Mouse (Mus musculus) embryonic facial prominence, embryonic 11.5 days (tissue): ENCODE results near the gene Rab44. TPM values are rescaled to one million over a fixed set of nuclear protein-coding genes. Genes with fewer than 3 reads are reported as not detected.

Source experiments
- ATAC-seq: fragments of 200-750 bp; cut with Nextera tagmentation; replicated peaks from 2 replicates; pipeline ENCODE4 v1.8.0; 2017; ENCODE audit warnings: low read depth; ENCODE audit not compliant: insufficient number of reproducible peaks, low FRiP score, low TSS enrichment
- DNase-seq: peaks from one replicate; pipeline ENCODE4 v3.0.0-alpha.2; 2015; ENCODE audit warnings: low spot score
- H3K27ac ChIP-seq: fragments of 300-500 bp; sonication (generic); replicated peaks from 2 replicates; pipeline ENCODE4 v1.5.1; 2014; ENCODE audit warnings: mild to moderate bottlenecking, low read depth, low read length, control low read depth
- H3K27me3 ChIP-seq: fragments of 300-500 bp; sonication (generic); 2 replicates; pipeline ENCODE4 v1.6.1; 2014; ENCODE audit warnings: mild to moderate bottlenecking, low read length, moderate library complexity, mixed read lengths; ENCODE audit not compliant: control insufficient read depth, insufficient read depth
- H3K36me3 ChIP-seq: fragments of 300-500 bp; sonication (generic); replicated peaks from 2 replicates; pipeline ENCODE4 v1.6.1; 2014; ENCODE audit warnings: low read depth, mild to moderate bottlenecking, low read length, moderate library complexity, mixed read lengths; ENCODE audit not compliant: control insufficient read depth, insufficient read depth
- H3K4me1 ChIP-seq: fragments of 300-500 bp; sonication (generic); 2 replicates; pipeline ENCODE4 v1.6.1; 2014; ENCODE audit warnings: low read length, mixed read lengths; ENCODE audit not compliant: control insufficient read depth, insufficient read depth
- H3K4me2 ChIP-seq: fragments of 300-500 bp; sonication (generic); 2 replicates; pipeline ENCODE4 v1.6.1; 2014; ENCODE audit warnings: low read depth, mild to moderate bottlenecking, control low read depth, low read length, moderate library complexity
- H3K4me3 ChIP-seq: fragments of 300-500 bp; sonication (generic); 2 replicates; pipeline ENCODE4 v1.5.1; 2014; ENCODE audit warnings: low read depth, low read length, control low read depth
- H3K9ac ChIP-seq: fragments of 300-500 bp; sonication (generic); replicated peaks from 2 replicates; pipeline ENCODE4 v1.6.1; 2014; ENCODE audit warnings: mild to moderate bottlenecking, control low read depth, low read length
- H3K9me3 ChIP-seq: fragments of 300-500 bp; sonication (generic); replicated peaks from 2 replicates; pipeline ENCODE4 v1.6.1; 2016; ENCODE audit warnings: mild to moderate bottlenecking, low read length, inconsistent platforms, mixed read lengths; ENCODE audit not compliant: control insufficient read depth
- WGBS: fragments of 180-500 bp; shearing (Covaris S2); extraction: QIAGEN DNeasy Blood & Tissue Kit; methylation state at CpG from one replicate; pipeline ENCODE4 v1.1.7; 2014; 5-methylcytosine and 5-hydroxymethylcytosine counted together
- polyA plus RNA-seq: library from polyadenylated mRNA; unstranded; fragments of >200 nt; fragmentation: Nextera tagmentation; extraction: Ambion mirVana; gene quantifications from 2 replicates; pipeline ENCODE4 v1.2.1, GENCODE M21; 2014

The Rab44 gene
- polyA plus RNA-seq, 1 experiment from 2014 or later: 0.66 TPM

DNA sequence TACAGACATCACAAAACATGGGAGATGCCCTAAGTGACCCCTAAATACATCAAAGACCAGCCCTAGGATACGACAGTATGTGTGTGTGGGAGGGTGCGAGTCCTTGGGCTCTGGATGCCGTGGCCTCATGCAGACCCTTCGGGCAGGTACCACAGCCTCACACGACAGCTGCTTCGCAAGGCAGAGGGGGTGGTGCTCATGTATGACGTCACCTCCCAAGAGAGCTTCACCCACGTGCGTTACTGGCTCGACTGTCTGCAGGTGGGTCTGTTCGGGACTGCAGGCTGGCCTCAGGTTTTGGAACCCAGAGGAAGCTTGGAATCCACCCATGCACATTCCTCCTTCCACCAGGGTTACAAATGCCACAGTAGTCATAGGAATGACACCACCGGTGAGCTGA, 31.2 kb downstream of the Rab44 start:
- Histone ChIP-seq H3K9me3 (no peaks in the 10 kb centered on the region), H3K27ac (no peak overlapping the region), H3K4me2 (no peak overlapping the region), H3K4me3 (no peak overlapping the region), H3K4me1 (no peaks in the 10 kb centered on the region), H3K27me3 (no peaks in the 10 kb centered on the region), H3K9ac (no peak overlapping the region), H3K36me3 (no peaks in the 10 kb centered on the region)
- WGBS: 93% methylated on average over 12 of the region's 12 CpGs
- ATAC-seq: no peak
- DNase-seq: no peak

DNA sequence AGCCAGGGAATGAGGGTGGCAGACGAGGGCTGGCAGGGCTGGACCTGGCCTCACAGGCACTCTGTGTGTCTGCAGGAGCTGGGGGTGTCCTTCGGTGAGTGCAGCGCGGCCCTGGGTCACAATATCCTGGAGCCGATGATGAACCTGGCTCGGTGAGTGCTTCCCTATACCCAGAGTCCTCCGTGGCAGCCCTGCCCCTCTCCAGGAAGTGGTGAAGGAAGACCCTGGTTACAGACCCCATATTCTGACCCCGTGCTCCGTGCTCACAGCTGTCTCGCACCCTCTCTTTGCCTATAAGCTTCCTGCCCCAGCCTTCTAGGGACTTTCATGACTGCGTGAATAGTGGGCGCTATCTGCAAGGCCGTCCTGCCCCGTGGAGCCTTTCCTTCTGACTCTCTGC, 33.3 kb downstream of the Rab44 start:
- H3K4me2 ChIP-seq: no peak overlapping the region
- H3K9me3 ChIP-seq: no peaks in the 10 kb centered on the region
- DNase-seq (no peak), ATAC-seq (no peak)
- H3K9ac ChIP-seq: no peak overlapping the region
- WGBS: 79% methylated on average over 14 of the region's 14 CpGs
- no peak overlapping the region for H3K4me3 ChIP-seq
- H3K27ac ChIP-seq: no peak overlapping the region
- no peaks in the 10 kb centered on the region for H3K27me3 ChIP-seq
- H3K36me3 ChIP-seq: no peaks in the 10 kb centered on the region
- H3K4me1 ChIP-seq: no peaks in the 10 kb centered on the region

DNA sequence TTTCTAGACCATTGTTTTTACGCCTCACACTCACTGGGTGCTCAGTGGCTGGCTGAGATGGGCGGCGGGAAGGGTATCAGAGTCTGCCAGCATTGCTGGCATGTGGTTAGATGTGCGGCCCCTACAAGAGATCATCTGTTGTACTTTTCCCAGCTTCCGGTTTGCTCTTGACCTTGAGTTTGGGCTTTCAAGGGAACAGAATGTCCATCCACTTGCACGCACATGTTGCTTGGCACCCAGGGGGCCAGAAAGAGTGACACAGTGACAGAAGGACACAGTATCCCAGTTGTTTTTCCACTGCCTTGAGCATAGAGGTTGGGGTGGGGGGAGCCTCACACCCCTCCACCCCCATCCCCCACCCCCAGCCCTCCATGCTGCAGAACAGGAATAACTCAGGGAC, 33.8 kb downstream of the Rab44 start:
- H3K9me3 ChIP-seq: no peaks in the 10 kb centered on the region
- 86% methylated on average over 6 of the region's 6 CpGs for WGBS
- no peaks in the 10 kb centered on the region for H3K36me3 ChIP-seq
- H3K4me1 ChIP-seq: no peaks in the 10 kb centered on the region
- ATAC-seq: no peak
- H3K4me2 ChIP-seq: no peak overlapping the region
- no peak overlapping the region for H3K27ac ChIP-seq
- DNase-seq: no peak
- no peaks in the 10 kb centered on the region for H3K27me3 ChIP-seq
- no peak overlapping the region for H3K4me3 ChIP-seq
- no peak overlapping the region for H3K9ac ChIP-seq

DNA sequence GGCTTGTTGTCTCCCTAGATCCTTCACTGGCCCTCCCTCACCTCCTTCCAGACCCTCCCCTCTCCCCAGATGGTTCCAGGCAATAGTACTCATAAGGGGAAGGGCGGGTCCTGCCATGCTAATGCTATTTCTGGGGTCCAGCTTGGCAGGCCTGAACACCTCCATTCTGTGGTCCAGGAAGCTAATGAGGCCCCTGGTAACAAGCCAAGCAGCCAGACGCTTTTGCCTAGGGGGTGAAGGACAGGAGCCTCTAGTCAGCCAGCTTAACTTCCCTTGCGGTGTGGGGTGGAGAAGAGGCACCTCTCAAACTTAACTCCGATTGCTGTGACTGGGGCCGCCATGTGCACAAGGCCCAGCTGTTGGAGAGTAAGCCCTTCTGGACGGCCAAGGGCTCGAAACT, 35.8 kb downstream of the Rab44 start:
- Histone ChIP-seq H3K36me3 (no peaks in the 10 kb centered on the region), H3K9ac (no peak overlapping the region), H3K27ac (no peak overlapping the region), H3K9me3 (no peaks in the 10 kb centered on the region), H3K4me1 (no peaks in the 10 kb centered on the region), H3K4me3 (no peak overlapping the region), H3K4me2 (no peak overlapping the region), H3K27me3 (no peaks in the 10 kb centered on the region)
- DNase-seq (no peak), ATAC-seq (no peak)
- 72% methylated on average over 7 of the region's 7 CpGs for WGBS

DNA sequence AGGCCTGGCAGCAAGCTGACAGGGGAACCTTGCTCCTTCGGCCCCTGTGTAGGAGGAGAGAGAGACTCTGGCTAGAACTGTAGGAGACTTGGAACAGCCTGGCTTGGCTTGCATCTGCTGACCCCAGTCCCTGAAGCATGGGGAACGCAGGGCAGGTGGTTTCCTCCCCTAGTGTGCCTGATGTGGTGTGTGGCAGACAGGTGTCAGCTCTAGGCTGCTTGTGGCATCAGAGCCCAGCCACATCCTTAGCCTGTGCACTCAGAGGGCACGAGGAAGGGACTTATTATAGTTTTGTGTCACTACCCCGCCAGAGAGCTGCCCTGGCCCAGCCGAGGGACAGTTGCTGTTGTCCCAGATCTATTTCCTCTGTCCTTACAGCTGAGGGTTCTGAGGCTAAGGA, 38.6 kb downstream of the Rab44 start:
- Histone ChIP-seq H3K4me2 (no peak overlapping the region), H3K9me3 (no peaks in the 10 kb centered on the region), H3K4me1 (no peaks in the 10 kb centered on the region), H3K27me3 (no peaks in the 10 kb centered on the region), H3K27ac (no peak overlapping the region), H3K9ac (no peak overlapping the region), H3K4me3 (no peak overlapping the region), H3K36me3 (no peaks in the 10 kb centered on the region)
- 79% methylated on average over 5 of the region's 5 CpGs for WGBS
- ATAC-seq: no peak
- no peak for DNase-seq

DNA sequence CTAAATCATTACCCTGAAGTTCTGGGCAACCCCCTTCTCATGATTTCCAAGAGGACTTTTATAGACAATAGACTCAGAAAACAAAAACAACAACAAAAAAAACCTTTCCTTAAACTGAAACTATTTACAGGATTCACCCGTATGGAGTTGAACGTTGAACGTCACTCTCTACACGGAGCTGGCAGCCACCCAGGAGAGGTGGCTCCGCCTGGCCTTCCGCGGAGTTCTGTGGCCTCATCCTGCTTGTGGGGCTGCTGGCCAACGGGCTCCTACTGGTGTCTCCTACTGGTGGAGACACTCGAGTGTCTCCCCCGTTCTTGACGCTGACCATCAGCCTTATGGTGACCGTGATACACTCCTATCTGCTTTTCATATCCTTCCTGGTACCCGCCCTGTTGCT, 40.3 kb downstream of the Rab44 start:
- DNase-seq (no peak), ATAC-seq (no peak)
- H3K27me3 ChIP-seq: no peaks in the 10 kb centered on the region
- H3K36me3 ChIP-seq: no peaks in the 10 kb centered on the region
- no peak overlapping the region for H3K9ac ChIP-seq
- no peak overlapping the region for H3K4me3 ChIP-seq
- H3K4me1 ChIP-seq: no peaks in the 10 kb centered on the region
- H3K27ac ChIP-seq: no peak overlapping the region
- 90% methylated on average over 13 of the region's 13 CpGs for WGBS
- H3K9me3 ChIP-seq: no peaks in the 10 kb centered on the region
- no peak overlapping the region for H3K4me2 ChIP-seq

DNA sequence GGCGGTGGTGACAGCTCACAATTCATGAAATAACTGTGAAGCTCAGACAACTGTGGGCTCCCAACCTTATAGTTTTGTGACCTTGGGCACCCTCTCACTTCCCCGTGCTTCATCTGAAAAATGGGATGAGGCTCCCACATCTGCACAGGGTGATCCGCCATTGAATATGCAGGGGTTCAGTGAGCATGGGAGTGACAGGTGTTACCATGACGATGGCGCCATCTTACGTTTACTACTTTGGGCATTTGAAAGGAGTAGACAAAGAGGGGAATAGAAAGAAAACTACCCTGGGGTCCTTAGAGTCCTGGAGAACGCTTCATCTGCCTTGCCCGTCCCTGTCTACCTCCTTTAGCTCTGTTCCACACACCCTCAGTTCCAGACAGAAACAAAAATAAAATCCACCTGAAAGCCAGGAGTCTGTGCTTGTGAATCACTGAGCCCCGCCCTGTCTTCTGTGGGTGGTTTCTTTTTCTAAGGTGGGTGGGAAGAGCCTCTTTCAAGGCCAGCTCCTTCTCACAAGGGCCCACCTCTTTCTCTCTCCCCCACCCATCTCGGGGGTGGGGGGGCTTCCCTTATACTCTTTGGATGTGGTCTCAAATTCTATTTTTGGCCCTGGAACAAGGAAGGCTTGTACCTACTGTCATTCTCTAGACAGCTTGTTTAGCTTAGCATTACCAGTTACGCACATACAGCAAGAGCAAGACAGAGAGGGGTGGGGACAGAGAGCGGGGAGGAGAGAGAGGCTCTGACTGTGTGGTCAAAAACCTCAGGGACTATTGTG, 41.6 kb downstream of the Rab44 start:
- WGBS: 68% methylated on average over 12 of the region's 12 CpGs
- no peak overlapping the region for H3K9ac ChIP-seq
- ATAC-seq (no peak), DNase-seq (no peak)
- no peak overlapping the region for H3K4me2 ChIP-seq
- no peaks in the 10 kb centered on the region for H3K27me3 ChIP-seq
- H3K27ac ChIP-seq: no peak overlapping the region
- no peaks in the 10 kb centered on the region for H3K36me3 ChIP-seq
- no peaks in the 10 kb centered on the region for H3K4me1 ChIP-seq
- no peak overlapping the region for H3K4me3 ChIP-seq
- no peaks in the 10 kb centered on the region for H3K9me3 ChIP-seq

DNA sequence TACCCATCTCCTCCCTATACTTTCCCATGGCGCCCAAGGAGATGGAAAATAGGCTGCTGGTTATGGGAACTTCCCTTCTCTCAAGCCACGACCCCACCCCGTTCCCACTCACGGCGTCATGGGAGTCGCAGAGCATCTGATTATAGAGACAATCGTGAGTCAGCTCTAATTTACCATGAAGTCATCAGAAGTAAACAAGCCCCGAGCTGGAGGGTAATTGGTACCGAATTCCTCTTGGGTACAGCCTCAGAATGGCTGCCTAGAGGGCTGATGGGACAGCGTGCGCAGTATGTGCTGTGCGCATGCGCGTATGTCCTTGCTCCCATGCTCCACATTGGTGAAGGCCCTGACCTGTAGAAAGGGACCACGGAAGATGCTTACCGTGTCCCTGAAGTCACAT, 42.5 kb downstream of the Rab44 start:
- DNase-seq (no peak), ATAC-seq (no peak)
- Histone ChIP-seq H3K9me3 (no peaks in the 10 kb centered on the region; the same call in 1 of the 2 replicates), H3K4me2 (no peak overlapping the region), H3K27me3 (no peaks in the 10 kb centered on the region), H3K4me1 (no peaks in the 10 kb centered on the region), H3K36me3 (no peaks in the 10 kb centered on the region), H3K9ac (no peak overlapping the region), H3K27ac (no peak overlapping the region), H3K4me3 (no peak overlapping the region)
- 83% methylated on average over 16 of the region's 16 CpGs for WGBS
